Mouse (Mus musculus) kidney, postnatal 4 days (tissue): ENCODE data around the gene Hpn.

Experiments
- DNase-seq, 2 experiments: peaks; one replicate each; pipeline ENCODE4 v3.0.0; 2021; ENCODE audit warnings: mixed read lengths in 2 of 2

Gene Hpn

GRCm38 (mm10) chr7:31109796-31110195 lies 5.3 kb downstream of the Hpn start:
- no peak for DNase-seq

- DNase-seq: peak; percentile 62 to 74
These were observed 6.0 kb downstream of the Hpn start for GRCm38 (mm10) chr7:31109091-31109490.

GRCm38 (mm10) chr7:31107781-31108180 lies 7.3 kb downstream of the Hpn start:
- DNase-seq: no peak

GRCm38 (mm10) chr7:31106166-31106565 lies 8.9 kb downstream of the Hpn start:
- no peak for DNase-seq

DNA sequence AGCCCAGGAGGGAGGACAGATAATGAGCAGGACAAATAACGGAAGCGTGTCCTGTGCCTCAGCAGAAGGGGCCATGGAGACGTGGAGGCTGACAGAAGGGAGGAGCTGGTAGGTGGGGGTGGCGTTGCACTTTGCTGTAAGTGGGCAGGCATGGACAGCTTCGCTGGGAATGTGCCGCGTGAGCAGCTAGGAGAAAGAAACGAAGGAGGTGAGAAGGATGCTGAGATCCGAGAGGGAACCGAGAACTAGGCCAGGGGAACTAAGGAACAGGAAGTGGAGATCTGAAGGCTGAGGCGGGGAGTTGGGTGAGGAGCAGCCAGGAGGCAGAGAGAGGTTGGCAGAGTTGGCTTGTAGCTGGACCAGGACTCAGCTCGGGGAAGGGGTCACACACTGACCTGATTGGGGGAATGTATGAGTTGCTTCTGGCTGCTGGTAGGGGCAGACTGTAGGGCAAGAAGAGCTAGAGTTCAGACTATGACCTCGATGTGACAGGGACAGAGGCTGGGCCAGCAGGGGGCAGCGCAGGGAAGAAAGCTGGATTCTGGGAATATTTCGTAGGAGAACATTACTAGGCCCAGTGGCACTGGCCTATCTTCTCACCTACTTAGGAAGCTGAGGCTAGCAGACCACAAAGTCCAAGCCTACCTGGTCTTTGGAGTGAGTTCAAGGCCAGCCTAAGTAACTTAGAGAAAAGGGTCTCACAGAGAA lies 9.9 kb downstream of the Hpn start:
- peak; percentile 77 to 79 for DNase-seq

DNA sequence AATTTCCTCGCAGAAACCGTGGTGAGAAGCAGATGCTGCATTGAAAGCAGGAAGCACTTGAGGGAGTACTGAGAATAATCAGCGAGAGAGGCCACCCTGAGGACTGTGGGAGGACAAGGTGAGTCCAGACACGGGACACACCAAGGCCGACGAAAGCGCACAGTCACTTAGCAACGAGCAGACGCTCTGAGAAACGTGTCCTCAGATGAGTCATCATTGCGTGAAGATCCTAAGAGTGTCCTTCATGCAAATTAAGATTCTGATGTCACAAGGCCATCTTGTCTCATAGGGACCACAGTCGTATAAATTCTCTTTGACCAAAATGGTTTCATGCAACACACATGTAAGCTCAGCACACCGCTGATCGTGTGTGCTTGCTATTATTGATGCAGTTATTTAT lies 14.3 kb downstream of the Hpn start:
- no peak for DNase-seq

GRCm38 (mm10) chr7:31099612-31099982 lies 15.5 kb downstream of the Hpn start:
- no peak for DNase-seq

- DNase-seq: peak; percentile 44 to 64
These were observed 16.1 kb downstream of the Hpn start for GRCm38 (mm10) chr7:31098697-31099611.

GRCm38 (mm10) chr7:31097583-31098248 lies 17.4 kb downstream of the Hpn start:
- peak; percentile 96 to 97 for DNase-seq

DNA sequence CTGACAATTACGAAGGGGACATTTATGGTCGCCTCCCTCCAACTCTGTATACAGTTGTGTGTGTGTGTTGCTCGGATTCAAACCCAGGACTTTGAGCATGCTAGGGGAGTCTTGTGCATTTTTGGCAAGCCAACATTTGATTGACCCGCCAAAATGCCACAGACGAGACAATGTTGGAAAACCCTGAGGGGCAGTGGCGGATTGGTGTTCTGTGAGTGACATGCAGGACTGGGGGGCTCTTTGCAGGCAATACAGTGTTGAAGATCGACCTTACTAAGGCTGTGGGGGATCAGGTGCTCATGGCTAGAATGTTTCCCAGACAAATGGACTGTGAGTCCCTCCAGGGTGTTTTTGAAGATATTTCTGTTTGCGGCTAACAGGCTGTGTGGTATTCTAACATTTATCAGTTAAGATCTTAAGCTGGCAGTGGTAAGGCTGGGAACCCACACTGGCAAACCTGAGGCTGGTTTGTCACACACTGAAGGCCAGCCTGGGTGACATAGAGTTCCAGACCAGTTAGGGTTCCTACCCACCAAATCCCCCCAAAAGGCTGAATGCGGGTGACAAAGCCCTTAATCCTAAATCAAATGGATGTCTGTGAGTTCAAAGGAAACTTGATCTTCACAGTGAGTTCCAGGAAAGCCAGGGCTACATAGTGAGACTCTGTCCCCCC lies 18.1 kb downstream of the Hpn start:
- DNase-seq: no peak

- DNase-seq: no peak
These were observed 20.2 kb downstream of the Hpn start for GRCm38 (mm10) chr7:31094774-31095501.

DNA sequence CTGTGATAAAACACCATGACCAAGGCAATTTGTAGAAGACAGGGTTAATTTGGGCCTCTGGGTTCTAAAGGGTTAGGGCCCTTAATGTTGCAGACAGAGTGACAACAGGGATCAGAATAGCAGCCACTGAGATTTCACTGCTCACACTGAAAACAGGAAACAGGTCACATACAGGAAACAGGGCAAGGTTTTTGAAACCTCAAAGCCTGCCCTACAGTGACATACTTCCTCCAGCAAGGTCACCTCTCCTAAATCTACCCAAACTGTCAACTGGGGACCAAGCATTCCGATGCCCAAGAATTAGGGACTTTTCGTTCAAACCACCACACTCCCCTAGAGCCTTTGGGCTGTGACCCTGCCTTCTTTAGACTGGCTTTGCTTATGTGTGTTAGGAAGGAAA lies 25.4 kb downstream of the Hpn start:
- no peak for DNase-seq

- no peak for DNase-seq
These were observed 26.9 kb downstream of the Hpn start for GRCm38 (mm10) chr7:31088206-31088605.

- no peak for DNase-seq
These were observed 27.8 kb downstream of the Hpn start for GRCm38 (mm10) chr7:31087262-31087661.

DNA sequence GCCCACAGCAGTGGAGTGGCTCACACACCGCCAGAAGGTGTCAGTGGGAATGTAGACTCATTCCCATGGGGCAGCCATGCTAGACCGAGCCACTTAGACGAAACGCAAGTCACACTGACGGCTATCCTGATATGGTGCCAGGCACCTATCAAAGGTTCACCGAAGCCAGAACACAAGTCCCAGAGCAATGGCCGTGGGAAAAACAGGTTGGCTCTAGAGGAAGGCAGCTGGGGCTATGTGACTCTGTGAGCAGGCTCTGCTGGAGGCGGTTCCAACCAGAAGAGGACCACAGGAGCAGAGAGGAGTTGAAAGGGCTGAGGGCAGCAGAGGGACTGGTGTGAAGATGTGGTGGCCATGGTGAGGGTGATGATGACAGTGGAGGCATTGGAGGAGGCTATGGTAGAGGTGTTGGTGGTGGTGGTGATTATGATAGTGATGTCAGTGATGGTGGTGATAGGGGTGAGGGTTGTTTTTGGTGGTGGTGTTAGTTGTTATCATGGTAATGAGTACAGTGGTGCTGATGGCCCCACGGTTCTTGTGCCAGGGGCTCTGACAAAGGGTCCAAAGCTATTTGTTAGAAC lies 28.8 kb downstream of the Hpn start:
- no peak for DNase-seq

DNA sequence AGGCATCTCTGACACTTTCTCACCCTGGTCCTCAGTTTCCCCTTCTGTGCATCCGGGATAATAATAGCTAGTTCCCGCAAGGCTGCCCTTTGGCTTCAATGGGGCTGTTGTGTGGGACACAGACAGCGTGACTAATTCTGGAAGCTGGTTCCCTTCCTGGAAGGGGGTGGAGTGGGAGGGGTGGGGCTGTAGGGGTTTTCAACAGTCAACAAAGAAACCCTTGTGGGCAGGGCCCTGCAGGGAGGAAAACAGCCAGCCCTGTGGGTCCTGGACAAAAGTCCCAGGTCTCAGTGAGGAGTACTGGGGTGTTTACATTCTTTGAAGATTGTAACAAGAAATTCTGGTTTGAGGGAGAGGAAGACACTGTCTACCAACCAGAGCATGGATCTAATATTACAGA lies 29.9 kb downstream of the Hpn start:
- peak in 1 of 2 experiments; percentile 53 for DNase-seq

DNA sequence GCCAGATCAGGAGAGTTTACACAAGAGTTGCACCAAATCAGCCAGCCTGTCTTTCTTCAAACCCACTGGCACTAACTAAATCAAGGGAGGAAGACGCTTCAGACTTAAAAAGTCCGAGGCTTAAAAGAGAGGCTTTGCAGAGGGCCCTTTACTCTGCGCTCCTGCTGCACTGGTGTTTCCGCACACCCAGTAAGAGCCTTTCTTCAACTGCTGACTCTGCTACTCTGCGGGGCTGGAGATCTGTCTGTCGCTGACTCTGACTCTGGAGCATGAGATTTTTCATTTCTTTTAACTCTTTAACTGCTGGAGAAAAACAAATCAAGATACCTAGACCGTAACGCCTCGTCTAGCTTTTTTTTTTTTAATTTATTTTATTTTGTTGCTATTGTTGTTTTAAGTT lies 30.9 kb downstream of the Hpn start:
- peak in 1 of 2 experiments; percentile 31 for DNase-seq

DNA sequence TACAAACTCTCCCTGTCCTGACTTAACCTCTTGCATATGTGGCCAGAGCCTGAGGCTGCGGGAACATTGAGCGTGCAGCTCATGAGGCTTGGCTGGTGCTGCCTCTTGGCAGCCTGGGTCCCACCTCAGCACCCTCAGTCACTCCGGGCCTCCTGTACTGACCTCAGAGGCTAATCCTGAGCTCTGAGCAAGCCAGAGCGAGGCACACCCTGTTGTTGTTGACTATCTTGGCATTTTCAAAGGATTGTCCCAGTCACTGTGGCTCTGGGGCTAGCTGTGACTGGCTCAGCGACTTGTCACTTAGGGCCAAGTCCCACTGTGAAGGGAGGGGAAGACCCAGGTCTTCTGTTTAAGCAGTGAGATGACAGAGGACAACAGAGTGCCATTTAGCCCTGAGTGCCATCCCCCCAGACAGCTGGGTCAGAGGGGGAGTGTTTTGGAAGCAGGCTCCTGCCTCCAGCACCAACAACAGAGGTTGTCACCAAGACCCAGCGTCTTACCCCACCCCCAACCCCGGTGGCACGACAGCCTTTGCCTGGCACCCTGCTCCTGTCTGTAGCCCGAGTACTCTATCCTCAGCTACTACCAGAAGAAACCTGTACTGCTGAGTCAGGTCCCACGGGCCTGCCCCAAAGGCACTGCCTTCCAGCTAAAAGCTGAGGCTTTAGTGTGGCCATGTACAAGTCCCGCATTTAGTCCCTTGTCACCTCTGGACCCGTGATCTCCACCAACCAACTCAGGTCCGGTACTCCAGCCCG lies 32.1 kb downstream of the Hpn start:
- DNase-seq: peak in 1 of 2 experiments; percentile 45

- no peak for DNase-seq
These were observed 33.0 kb downstream of the Hpn start for GRCm38 (mm10) chr7:31082106-31082505.

DNA sequence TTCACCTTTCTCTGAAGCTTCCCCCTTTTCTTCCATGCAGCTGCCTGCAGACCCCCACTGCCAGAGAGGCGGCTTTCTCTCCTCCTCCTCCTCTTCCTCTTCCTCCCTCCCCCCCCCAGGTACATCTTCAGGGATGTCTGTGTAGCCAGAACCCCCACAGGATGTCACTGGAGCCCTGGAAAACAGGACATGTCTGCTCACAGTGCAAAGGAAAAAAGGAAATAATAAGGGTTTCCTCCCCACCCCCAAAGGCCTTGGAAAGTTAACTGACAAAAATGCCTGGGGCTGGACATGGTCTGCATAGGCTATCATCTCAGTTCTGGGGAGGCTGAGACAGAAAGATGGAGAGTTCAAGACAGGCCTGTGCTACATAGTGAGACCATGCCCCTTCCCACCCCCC lies 34.0 kb downstream of the Hpn start:
- no peak for DNase-seq

DNA sequence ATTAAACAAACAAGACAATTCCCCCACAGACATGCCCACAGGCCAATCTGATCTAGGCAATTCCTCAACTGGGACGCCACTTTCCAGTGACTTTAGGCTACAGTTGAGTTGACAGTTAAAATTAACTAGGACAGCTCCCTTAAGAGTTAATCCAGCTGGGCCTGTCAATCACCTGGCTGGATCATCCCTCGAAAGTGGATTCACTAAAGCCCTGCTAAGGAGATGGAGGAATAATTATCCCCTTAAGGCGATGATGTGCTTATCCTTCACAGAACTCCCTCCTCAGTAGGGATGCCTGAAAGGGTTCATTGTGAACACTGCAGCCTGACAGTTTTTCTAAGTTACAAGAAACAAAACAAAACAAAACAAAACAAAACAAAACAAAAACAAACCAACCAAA lies 34.5 kb downstream of the Hpn start:
- no peak for DNase-seq
